Mouse (Mus musculus): ENCODE results near the gene Gramd4.

GRCm38 (mm10) chr15:86102308-86102707 lies 44.8 kb downstream of the Gramd4 start:
- TF ChIP-seq POLR2A (IDR thresholded peaks at IDR 0.05; ENCODE audit: insufficient read length, low read depth) (no peak), TCF3 (IDR thresholded peaks at IDR 0.05; ENCODE audit: insufficient read length, low read depth) (no peak)

All from myocyte (in vitro differentiated cells).